Mouse (Mus musculus) lung, postnatal 25 days (tissue): ENCODE results near the gene Unc79.
A peak's percentile ranks its signal among the peaks of the same experiment; 100 is the strongest.

Experiments used
- DNase-seq: peaks from one replicate; pipeline ENCODE4 v3.0.0; 2022; ENCODE audit warnings: low spot score

Gene Unc79

DNA sequence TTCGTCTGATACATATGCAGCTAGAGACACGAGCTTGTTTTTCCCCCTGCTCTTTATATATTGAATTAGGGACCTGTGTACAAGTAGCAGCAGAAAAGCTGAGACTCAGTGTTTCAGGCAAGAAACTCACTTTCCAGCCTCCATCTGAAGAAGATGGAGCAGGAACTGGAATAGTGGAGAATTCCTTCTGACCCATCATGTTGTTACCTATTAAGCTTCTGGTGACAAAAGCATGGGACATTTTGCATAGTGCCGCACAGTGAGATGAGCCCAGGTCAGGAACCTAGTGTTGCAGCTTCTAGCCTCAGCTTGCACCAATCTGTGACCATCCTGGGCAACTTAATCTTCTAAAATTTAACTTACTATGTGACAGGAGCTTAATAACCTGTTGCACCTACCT, 92.7 kb downstream of the Unc79 start:
- DNase-seq = no peak

DNA sequence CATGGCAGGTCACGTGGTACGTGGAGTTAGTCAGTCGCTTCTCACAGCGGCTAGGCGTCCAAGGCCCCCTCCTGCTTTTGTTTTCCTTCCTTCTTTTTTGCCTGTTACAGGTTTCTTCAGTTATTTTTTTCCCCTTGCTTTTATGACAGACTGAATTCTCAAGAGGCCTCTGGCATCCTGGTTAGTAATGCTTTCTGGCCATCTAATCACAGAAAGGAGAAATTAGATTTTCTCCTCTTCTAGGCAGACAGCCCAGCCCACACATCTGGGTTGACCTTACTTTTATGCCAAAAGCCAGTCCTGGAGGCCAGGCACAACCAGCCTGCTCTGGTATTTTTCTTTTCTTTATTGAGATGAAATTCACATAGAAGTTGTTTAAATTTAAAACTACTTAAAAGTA, 94.1 kb downstream of the Unc79 start:
- DNase-seq = no peak

DNA sequence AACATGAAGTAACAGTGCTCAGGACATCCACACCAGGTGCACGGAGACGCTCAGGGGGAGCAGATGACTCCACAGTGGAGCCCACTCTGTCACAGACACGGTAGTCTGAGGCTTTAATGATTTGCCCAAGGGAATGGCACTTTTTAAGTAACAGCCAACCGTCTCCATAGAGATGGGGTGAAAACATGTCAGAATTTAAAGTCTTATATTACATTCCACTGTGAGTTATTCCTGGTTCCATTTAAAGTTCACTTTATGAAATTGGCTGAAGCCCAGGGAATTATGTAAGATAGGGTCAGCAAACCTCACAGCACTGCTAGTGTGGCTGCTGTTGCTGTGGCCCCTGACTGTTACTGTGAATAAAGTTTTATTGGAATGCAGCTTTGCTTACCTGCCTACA, 95.8 kb downstream of the Unc79 start:
- DNase-seq = no peak

DNA sequence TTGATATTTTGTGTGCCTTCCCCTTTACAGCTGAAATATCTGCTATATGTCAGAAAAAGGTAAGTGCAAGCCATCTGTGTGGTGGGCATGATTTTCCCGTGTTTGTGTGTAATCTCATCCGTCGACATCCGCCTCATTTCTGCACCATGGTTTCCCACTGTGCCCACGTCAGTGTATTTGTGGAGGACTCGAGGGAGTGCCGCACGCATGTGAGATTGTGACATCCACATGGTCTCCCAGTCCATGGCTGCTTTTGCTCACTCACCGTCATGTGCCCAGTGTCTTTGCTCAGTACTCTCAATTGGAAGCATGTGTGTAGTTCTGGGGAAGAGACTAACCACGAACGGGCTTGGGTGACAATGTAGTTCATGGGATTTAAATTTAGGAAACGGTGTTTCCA, 101.2 kb downstream of the Unc79 start:
- no peak for DNase-seq

DNA sequence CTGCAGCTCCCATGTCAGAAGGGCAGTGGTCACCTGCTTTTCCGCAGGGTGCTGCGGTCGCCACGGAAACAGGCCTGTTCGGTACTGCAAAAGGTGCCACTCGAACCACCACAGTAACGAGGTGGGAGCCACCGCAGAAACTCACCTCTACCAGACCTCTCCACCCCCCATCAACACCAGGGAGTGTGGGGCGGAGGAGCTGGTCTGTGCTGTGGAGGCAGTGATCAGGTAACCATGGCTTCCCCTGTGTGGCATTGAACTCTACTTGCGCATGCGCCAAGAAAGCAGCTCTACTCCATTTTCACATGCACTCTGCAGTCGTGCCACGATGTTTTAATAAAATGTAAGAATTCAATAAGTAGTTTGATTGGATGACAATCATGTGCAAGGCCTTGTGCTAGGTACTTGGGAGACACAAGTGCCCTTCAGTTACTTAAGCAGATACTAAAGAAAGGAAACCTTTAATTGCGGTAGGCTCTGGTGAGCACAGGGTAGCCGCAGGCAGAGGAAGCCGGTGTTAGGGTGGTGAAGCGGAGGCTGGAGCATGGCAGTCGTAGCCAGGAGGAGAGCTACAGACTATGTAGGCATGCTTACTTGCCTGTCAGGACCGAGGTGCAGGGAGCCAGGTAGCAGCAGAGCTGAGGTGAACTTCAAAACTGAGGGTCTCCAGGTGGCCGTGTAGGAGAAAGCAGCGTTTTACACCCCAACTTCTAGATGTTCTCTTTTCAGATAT, 110.8 kb downstream of the Unc79 start:
- DNase-seq = no peak

GRCm38 (mm10) chr12:103060791-103061190, 112.1 kb downstream of the Unc79 start:
- no peak for DNase-seq

GRCm38 (mm10) chr12:103062133-103062532, 113.5 kb downstream of the Unc79 start:
- no peak for DNase-seq

GRCm38 (mm10) chr12:103064944-103065343, 116.3 kb downstream of the Unc79 start:
- DNase-seq = peak; percentile 39

GRCm38 (mm10) chr12:103068161-103068560, 119.5 kb downstream of the Unc79 start:
- no peak for DNase-seq

GRCm38 (mm10) chr12:103069565-103069964, 120.9 kb downstream of the Unc79 start:
- DNase-seq = no peak

GRCm38 (mm10) chr12:103073953-103074352, 125.3 kb downstream of the Unc79 start:
- DNase-seq = no peak

- no peak for DNase-seq
Observed at GRCm38 (mm10) chr12:103078751-103079150, 130.1 kb downstream of the Unc79 start.

DNA sequence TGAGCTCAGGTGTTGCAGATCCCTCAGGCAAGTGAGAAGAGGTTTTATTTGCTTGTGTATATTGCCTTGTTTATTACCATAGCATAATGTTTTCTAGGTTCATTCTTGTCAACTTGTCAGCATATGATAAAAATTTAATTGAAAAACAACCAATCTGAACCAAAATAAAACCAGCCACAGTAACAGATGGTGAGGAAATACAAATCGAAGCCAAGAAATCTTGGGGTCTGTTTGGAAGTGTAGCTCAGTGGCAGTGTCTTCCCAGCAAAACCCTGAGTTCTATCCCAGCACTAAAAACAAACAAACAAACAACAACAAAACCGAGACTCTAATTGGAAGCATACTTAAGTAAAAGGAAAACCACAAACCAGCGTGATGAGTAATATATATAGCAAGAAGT, 131.4 kb downstream of the Unc79 start:
- no peak for DNase-seq

DNA sequence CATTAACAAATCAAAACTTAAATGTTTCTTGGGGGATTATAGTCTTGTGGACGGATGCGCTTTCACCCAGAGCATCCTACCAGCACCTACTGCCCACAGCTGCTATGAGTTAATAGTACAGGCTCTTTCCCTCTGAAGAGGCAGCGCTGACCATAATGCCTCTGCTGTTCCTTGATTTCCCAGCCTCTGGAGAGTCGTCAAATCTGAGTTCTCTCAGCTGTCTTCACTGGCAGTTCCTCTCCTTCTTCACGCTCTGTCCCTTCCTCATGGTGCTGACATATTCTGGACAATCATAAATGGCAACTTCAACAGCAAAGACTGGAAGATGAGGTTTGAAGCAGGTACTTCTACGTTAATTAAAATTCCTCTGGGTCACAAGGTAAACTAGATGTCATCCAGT, 143.2 kb downstream of the Unc79 start:
- no peak for DNase-seq

- DNase-seq = no peak
Observed at GRCm38 (mm10) chr12:103095160-103095559, 146.5 kb downstream of the Unc79 start.

GRCm38 (mm10) chr12:103099185-103099584, 150.5 kb downstream of the Unc79 start:
- peak; percentile 27 for DNase-seq

GRCm38 (mm10) chr12:103100088-103100487, 151.4 kb downstream of the Unc79 start:
- DNase-seq = no peak

- no peak for DNase-seq
Observed at GRCm38 (mm10) chr12:103103041-103103440, 154.4 kb downstream of the Unc79 start.

GRCm38 (mm10) chr12:103103601-103104000, 154.9 kb downstream of the Unc79 start:
- no peak for DNase-seq

DNA sequence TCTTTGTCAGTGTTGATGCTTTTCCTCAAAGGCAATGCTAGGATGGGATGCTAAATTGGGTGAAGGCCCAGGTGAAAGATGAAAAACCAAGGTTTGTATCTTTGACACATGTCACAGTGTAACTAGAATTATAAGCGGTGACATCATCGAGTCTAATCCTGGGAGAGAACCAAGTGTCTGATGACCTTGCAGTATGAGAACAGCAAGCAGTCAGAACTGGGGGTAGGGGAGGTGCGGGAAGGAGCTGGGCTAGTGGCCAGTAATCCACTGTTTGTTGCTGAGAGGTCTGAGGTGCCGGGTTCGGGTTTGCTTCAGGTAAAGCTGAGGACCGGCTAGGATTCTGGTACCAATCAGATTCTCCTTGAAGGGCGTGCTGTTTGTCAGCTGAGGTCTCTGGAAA, 160.6 kb downstream of the Unc79 start:
- no peak for DNase-seq

- DNase-seq = no peak
Observed at GRCm38 (mm10) chr12:103116639-103117038, 168.0 kb downstream of the Unc79 start.

GRCm38 (mm10) chr12:103117517-103118193, 169.0 kb downstream of the Unc79 start:
- peak; percentile 8 for DNase-seq

- DNase-seq = no peak
Observed at GRCm38 (mm10) chr12:103121928-103122327, 173.3 kb downstream of the Unc79 start.

- DNase-seq = no peak
Observed at GRCm38 (mm10) chr12:103123861-103124260, 175.2 kb downstream of the Unc79 start.
